9 mouse cellular contexts compared by ENCODE assay signal in the genomic region with DNA sequence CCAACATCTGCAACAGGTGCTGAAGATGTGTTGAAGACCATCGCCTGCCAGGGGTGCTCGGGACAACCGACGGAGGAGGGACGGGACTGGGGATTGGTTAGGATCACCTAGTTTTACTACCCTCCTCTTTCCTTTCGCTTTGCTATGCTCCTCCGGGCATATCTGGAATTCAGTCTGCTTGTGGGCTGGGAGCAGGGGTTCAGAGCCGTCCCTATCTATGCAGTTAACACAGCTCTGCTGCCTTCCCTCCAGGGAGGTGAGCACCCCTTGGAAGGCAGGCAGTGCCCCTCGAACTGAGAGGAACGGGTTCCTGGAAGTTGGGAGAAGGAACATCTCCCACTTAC. TPM values are rescaled to one million over a fixed set of nuclear protein-coding genes. Genes with fewer than 3 reads are reported as not detected.
DNase-seq lines count a peak whose midpoint lies in the region; ATAC-seq and TF ChIP-seq lines count a peak whose summit lies in the region.
"Had no signal": no experiment of that assay in that cellular context is flagged by ENCODE, and none has a peak within 500 bp of the region (broad histone marks: within the 10 kb centered on the region; RNA-seq: fewer than 3 reads in every experiment).

No protein-coding gene starts in this region.

- H3K36me3 ChIP-seq in kidney, postnatal 0 days (ENCODE audit: insufficient read depth, low read length): no peaks in the 10 kb centered on the region
- no peaks in the 10 kb centered on the region for H3K36me3 ChIP-seq in embryonic facial prominence, embryonic 14.5 days (ENCODE audit: control insufficient read depth, insufficient read depth, low read length)
- 0 out of 2 replicates have a peak, but pooled peaks cover 3% of the 10 kb centered on the region for H3K36me3 ChIP-seq in intestine, embryonic 15.5 days
- H3K36me3 ChIP-seq in midbrain, embryonic 16.5 days (ENCODE audit: control insufficient read depth, insufficient read depth, low read length): no peaks in the 10 kb centered on the region

- peak overlapping the region; percentile 55 for H3K4me2 ChIP-seq in kidney, postnatal 0 days (ENCODE audit: low read length)
- H3K4me2 ChIP-seq in embryonic facial prominence, embryonic 14.5 days (ENCODE audit: low read depth, low read length): peak overlapping the region; percentile 50
- peak overlapping the region; percentile 63 for H3K4me2 ChIP-seq in intestine, embryonic 15.5 days (replicated peaks)
- peak overlapping the region; percentile 45; the same call in 1 of the 2 replicates for H3K4me2 ChIP-seq in midbrain, embryonic 16.5 days (ENCODE audit: low read length)

- 5% methylated on average over 10 of the region's 10 CpGs for WGBS in kidney, postnatal 0 days
- WGBS in embryonic facial prominence, embryonic 14.5 days: 6% methylated on average over 10 of the region's 10 CpGs
- WGBS in intestine, embryonic 15.5 days: 16% methylated on average over 10 of the region's 10 CpGs
- WGBS in midbrain, embryonic 16.5 days: 6% methylated on average over 10 of the region's 10 CpGs

- no peak overlapping the region for H3K9ac ChIP-seq in kidney, postnatal 0 days (ENCODE audit: low read depth, low read length)
- peak overlapping the region; percentile 43; the same call in 1 of the 2 replicates for H3K9ac ChIP-seq in embryonic facial prominence, embryonic 14.5 days (ENCODE audit: low read depth, low read length)
- H3K9ac ChIP-seq in intestine, embryonic 15.5 days: no peak overlapping the region
- H3K9ac ChIP-seq in midbrain, embryonic 16.5 days (ENCODE audit: low read depth, low read length): no peak overlapping the region

- H3K9me3 ChIP-seq in kidney, postnatal 0 days (replicated peaks; ENCODE audit: low read length): no peaks in the 10 kb centered on the region
- H3K9me3 ChIP-seq in embryonic facial prominence, embryonic 14.5 days (ENCODE audit: control insufficient read depth, low read length): no peaks in the 10 kb centered on the region
- no peaks in the 10 kb centered on the region for H3K9me3 ChIP-seq in intestine, embryonic 15.5 days
- H3K9me3 ChIP-seq in midbrain, embryonic 16.5 days (replicated peaks; ENCODE audit: control insufficient read depth, low read length, poor library complexity, severe bottlenecking): no peaks in the 10 kb centered on the region

- peaks cover 59% of the 10 kb centered on the region for H3K27me3 ChIP-seq in kidney, postnatal 0 days (ENCODE audit: insufficient read depth, low read length)
- H3K27me3 ChIP-seq in embryonic facial prominence, embryonic 14.5 days (replicated peaks; ENCODE audit: control insufficient read depth, insufficient read depth, low read length): peaks cover 99% of the 10 kb centered on the region
- H3K27me3 ChIP-seq in intestine, embryonic 15.5 days (replicated peaks): peaks cover 74% of the 10 kb centered on the region
- peaks cover 91% of the 10 kb centered on the region for H3K27me3 ChIP-seq in midbrain, embryonic 16.5 days (ENCODE audit: control insufficient read depth, insufficient read depth, low read depth, low read length)

- no peak for ATAC-seq in kidney, postnatal 0 days (replicated peaks; ENCODE audit: low FRiP score, low read depth)
- ATAC-seq in embryonic facial prominence, embryonic 14.5 days (ENCODE audit: low read depth): no peak
- ATAC-seq in intestine, embryonic 15.5 days: no peak
- ATAC-seq in midbrain, embryonic 16.5 days: no peak

- DNase-seq in kidney, postnatal 0 days (ENCODE audit: low spot score): no peak
- no peak for DNase-seq in kidney, adult 18-20 months
- no peak for DNase-seq in embryonic facial prominence, embryonic 14.5 days (ENCODE audit: low spot score)
- DNase-seq in adrenal gland, adult 8-10 months: no peak
- DNase-seq in embryo, embryonic 10.5 days (ENCODE audit: low spot score): no peak
- DNase-seq in gastrocnemius, postnatal 4 days (ENCODE audit: low spot score in 2 of 2): no peak

- TF ChIP-seq CTCF in kidney, postnatal 0 days (IDR thresholded peaks at IDR 0.05; ENCODE audit: low read depth): no peak

- H3K27ac ChIP-seq in kidney, postnatal 0 days: no peak overlapping the region
- H3K27ac ChIP-seq in embryonic facial prominence, embryonic 14.5 days (replicated peaks; ENCODE audit: low read depth, low read length): no peak overlapping the region
- no peak overlapping the region for H3K27ac ChIP-seq in intestine, embryonic 15.5 days
- H3K27ac ChIP-seq in midbrain, embryonic 16.5 days (ENCODE audit: low read length): no peak overlapping the region

- peaks cover 34% of the 10 kb centered on the region for H3K4me1 ChIP-seq in kidney, postnatal 0 days (replicated peaks; ENCODE audit: insufficient read depth, low read length)
- H3K4me1 ChIP-seq in embryonic facial prominence, embryonic 14.5 days (ENCODE audit: control insufficient read depth, insufficient read depth, low read length): peaks cover 5% of the 10 kb centered on the region; the same call in 1 of the 2 replicates
- H3K4me1 ChIP-seq in intestine, embryonic 15.5 days (replicated peaks): peaks cover 49% of the 10 kb centered on the region
- H3K4me1 ChIP-seq in midbrain, embryonic 16.5 days (ENCODE audit: control insufficient read depth, insufficient read depth, low read length): peaks cover 20% of the 10 kb centered on the region

- H3K4me3 ChIP-seq in kidney, postnatal 0 days (replicated peaks; ENCODE audit: low read depth, low read length): peak overlapping the region; percentile 32
- H3K4me3 ChIP-seq in embryonic facial prominence, embryonic 14.5 days (ENCODE audit: low read depth, low read length): peak overlapping the region; percentile 34
- peak overlapping the region; percentile 35 for H3K4me3 ChIP-seq in intestine, embryonic 15.5 days (replicated peaks)
- peak overlapping the region; percentile 24; the same call in 1 of the 2 replicates for H3K4me3 ChIP-seq in midbrain, embryonic 16.5 days (ENCODE audit: low read depth, low read length)
- H3K4me3 ChIP-seq: myocyte had no signal

RNA-seq across cellular contexts. Expression of a gene that starts 5.8 kb away (rescaled TPM):
- 32.6 and 32.9 TPM in 2 replicates for polyA plus RNA-seq in kidney, postnatal 0 days (2015; fragmentation: Nextera tagmentation; extraction: Ambion mirVana)
- 15.0 and 16.2 TPM in 2 replicates for polyA plus RNA-seq in embryonic facial prominence, embryonic 14.5 days (2014; fragmentation: Nextera tagmentation; extraction: Ambion mirVana)
- polyA plus RNA-seq in intestine, embryonic 15.5 days (2015; fragmentation: Nextera tagmentation; extraction: Ambion mirVana): 20.3 and 21.7 TPM in 2 replicates
- polyA plus RNA-seq in midbrain, embryonic 16.5 days (2015; fragmentation: Nextera tagmentation; extraction: Ambion mirVana): 2.6 TPM in 2 replicates
- 10 to 100 TPM; 14.7 to 19.0 (median 17.1) TPM for total RNA-seq in adrenal gland, adult 8-10 months (2022)
- 10 to 100 TPM; 12.0 to 12.9 TPM for total RNA-seq in gastrocnemius, postnatal 4 days (2021)

RNA-seq across cellular contexts. Expression of a gene that starts 6.9 kb away (rescaled TPM):
- 0.17 TPM in 1 of 2 replicates, not detected in the other for polyA plus RNA-seq in kidney, postnatal 0 days (2015; fragmentation: Nextera tagmentation; extraction: Ambion mirVana)
- polyA plus RNA-seq in embryonic facial prominence, embryonic 14.5 days (2014; fragmentation: Nextera tagmentation; extraction: Ambion mirVana): 7.5 and 14.9 TPM in 2 replicates
- 0.55 and 0.56 TPM in 2 replicates for polyA plus RNA-seq in intestine, embryonic 15.5 days (2015; fragmentation: Nextera tagmentation; extraction: Ambion mirVana)
- 0.43 and 0.45 TPM in 2 replicates for polyA plus RNA-seq in midbrain, embryonic 16.5 days (2015; fragmentation: Nextera tagmentation; extraction: Ambion mirVana)
- 100 to 1,000 TPM in 2 of 4 experiments, 10 to 100 TPM in 2; 61.9 to 148 (median 104) TPM for total RNA-seq in adrenal gland, adult 8-10 months (2022)
- 10 to 100 TPM; 82.5 to 91.1 TPM for total RNA-seq in gastrocnemius, postnatal 4 days (2021)

RNA-seq across cellular contexts. Expression of a gene that starts 11.0 kb away (rescaled TPM):
- 10.5 and 13.1 TPM in 2 replicates for polyA plus RNA-seq in kidney, postnatal 0 days (2015; fragmentation: Nextera tagmentation; extraction: Ambion mirVana)
- 3.9 and 5.1 TPM in 2 replicates for polyA plus RNA-seq in embryonic facial prominence, embryonic 14.5 days (2014; fragmentation: Nextera tagmentation; extraction: Ambion mirVana)
- 9.5 and 10.0 TPM in 2 replicates for polyA plus RNA-seq in intestine, embryonic 15.5 days (2015; fragmentation: Nextera tagmentation; extraction: Ambion mirVana)
- 1.2 and 1.9 TPM in 2 replicates for polyA plus RNA-seq in midbrain, embryonic 16.5 days (2015; fragmentation: Nextera tagmentation; extraction: Ambion mirVana)
- 10 to 100 TPM in 3 of 4 experiments, 1 to 10 TPM in 1; 8.9 to 14.3 (median 12.2) TPM for total RNA-seq in adrenal gland, adult 8-10 months (2022)
- total RNA-seq in gastrocnemius, postnatal 4 days (2021): 1 to 10 TPM; 7.6 to 8.5 TPM
